Mouse (Mus musculus) adipocyte (in vitro differentiated cells): Measurements from ENCODE around the gene Gng3.
"Not testable (repeated sequence)": the region's sequence is repeated elsewhere in the genome, so short reads cannot be mapped to it uniquely, and the experiment has no call there.

Experiments
- DNase-seq: peaks from one replicate; pipeline ENCODE4 v3.0.0-alpha.2; 2016; ENCODE audit warnings: low spot score

Gene Gng3

DNA sequence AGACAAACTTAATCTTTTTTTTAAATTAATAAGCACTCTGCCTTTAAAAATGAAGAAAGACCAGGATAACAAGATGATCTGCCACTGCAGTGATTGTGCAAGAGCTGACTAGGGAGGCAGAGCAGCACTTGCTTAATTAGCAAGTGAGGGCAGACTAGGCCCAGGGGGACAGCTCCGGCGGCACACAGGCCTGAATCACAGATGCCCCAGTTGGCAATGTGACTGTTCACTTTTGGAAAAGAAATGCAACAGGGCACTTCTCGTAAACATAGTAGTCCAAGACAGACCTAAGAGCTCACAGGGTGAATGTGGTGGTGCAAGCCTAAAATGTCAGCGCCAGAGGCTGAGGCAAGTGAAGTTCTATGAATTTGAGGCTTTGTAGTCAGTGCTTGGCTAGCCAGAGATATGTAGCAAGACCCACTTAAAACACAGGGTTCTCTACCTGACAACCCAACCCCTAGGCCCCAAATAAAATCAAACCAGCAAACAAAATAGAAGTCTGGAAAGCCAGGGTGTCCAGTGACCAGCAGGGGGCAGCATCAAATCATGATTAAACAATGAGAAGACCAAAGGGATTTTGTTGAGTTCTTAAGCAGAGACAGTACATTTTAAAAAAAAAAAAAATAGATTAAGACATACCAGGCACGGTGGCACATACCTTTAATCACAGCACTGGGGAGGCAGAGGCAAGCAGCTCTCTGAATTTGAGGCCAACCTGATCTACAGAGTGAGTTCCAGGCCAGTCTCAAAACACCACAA is 5.6 kb upstream of the Gng3 start:
- peak; percentile 99 for DNase-seq

DNA sequence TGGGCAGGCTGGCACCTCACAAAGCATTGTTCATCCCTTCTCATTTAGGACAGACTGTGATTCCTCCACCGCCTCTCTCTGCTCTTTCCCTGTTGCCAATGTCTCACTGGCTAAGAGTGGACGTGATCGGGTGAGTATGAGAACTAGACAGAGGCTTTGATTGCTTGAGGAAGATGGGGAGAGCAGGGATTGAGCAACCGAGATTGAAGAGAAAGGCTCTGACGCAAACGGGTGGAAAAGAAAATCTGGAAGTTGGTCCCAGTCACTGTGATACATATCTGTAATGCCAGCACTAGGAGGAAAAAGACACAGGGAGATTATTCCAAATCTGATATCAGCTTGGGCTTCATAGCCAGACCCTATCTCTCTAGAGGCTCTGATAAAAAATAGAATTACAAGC is 4.0 kb upstream of the Gng3 start:
- peak; percentile 48 for DNase-seq

DNA sequence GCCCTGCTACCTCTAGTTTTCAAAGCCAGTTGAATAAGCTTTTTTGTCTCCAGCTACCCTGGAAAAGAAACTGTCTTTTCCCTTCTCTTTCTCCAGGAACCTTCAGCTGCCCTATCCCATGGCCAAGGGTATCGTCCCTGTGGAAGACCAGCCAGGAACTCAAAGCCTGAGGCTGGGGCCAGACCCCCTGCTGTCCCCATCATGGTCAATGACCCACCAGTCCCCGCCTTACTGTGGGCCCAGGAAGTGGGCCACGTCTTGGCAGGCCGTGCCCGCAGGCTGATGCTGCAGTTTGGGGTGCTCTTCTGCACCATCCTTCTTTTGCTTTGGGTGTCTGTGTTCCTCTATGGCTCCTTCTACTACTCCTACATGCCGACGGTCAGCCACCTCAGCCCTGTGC is 2.0 kb upstream of the Gng3 start:
- no peak for DNase-seq

DNA sequence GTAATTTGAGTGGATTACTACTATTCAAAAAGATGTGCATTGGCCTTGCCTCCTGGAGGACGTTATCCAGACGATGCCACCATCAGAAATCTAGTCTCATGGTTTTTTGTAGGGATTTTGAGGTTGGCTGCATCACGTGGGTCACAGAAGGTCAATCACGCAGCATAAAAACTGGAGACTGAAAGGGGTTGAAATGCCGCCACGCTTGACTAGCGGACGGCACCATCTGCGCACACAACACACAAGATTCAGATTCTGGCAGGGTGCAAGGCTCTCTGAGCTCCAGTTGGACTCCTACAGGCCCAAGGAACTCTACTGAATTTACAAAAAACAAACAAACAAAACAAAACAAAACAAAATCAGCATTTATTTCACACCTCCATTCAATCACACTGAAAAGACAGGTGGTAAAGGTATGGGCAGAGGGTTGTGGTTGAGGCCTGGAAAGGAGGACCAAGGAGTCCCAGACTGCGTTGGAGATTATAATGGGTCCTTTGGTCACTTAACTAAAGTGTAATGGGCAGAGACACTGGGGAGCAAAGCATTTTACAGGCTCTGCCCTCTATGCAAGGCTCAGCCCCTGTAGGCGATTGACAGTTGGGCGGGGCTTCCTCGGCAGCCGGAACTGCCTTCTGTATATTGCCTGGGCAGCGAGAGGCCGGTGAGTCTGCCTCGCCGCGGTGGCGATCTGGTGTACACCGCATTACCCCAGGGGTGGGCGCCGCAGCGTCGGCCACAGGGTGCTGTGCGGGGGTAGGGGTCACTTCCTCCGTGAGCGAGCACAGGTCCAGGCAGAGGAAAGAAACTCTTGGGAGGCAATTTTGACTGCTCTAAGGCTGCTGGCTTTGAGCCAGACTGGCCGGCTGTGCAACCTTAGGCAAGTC is 1.2 kb upstream of the Gng3 start:
- DNase-seq: no peak

DNA sequence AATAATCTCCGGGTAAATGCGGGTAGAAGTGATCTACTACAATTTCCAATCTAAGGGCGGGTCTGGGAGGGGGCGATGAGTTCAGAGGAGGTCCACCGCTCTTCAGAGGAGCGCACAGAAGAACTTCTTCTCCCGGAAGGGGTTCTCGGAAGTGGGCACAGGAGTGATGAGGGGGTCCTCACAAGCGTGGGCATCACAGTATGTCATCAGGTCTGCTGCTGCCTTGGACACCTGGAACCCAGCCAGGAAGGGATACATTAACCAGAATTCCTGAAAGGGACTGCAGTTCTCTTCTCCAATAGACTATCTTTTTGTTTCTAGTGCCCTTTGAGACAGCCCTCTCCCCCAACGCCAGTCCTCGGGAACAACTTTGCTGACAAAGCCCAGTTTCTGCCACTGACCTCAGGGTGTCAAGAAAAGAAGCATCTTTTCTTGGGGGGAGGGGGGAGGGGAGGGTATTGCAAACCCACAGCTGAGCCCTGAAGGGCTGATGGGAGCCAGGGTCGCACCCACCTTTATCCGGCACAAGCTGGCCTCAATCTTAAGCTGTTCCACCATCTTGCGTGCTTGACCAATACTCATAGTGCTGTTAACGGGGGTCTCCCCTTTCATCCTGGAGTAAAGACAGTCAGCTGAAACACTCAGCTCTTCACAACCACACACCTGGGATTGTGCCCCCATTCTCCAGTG is 808 bp downstream of the Gng3 start:
- no peak for DNase-seq

DNA sequence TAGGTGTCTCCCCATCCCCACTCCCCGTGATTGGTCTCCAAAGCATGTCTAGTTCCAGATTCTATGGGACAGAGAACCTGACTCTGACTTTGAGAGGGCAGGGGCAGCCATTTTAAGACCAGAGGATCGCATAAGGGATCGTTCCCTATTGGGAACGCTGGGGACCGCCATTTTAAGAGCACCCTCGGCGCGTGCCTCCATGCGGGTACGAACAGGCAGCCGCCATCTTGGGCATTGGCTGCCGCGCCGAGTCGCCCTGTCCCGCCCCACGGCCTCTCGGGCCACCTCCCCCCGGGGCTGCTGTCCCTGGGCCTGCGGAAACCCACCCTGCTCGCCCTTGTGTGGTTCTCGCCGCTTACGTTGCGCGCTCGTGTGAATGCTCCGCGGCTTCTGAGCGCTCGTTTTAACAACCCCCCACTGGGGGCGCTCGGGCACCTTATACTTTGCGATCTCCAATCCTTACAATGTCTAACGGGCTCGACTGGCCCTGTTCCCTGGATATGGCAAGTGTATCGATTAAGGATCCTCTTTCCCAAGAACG is 1.7 kb downstream of the Gng3 start, which contains the start of gene Bscl2:
Gene Bscl2 (plus strand): TSS at position 217 of the 541 bp plus-strand sequence.
- no peak for DNase-seq

DNA sequence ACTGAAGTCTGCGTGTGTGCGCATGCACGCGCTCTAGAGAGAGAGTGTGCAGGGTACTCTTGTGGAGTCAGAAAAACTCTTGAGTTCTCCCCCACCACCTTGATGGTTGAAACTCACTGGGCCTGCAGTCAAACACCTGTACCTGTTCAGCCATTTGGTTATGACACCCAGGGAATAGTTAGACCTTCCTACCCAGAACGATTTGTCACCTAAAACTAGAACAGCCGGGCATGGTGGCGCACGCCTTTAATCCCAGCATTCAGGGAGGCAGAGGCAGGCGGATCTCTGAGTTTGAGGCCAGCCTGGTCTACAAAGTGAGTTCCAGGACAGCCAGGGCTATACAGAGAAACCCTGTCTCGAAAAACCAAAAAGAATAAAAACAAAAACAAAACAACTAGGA is 2.7 kb downstream of the Gng3 start:
- DNase-seq: not testable (repeated sequence)

DNA sequence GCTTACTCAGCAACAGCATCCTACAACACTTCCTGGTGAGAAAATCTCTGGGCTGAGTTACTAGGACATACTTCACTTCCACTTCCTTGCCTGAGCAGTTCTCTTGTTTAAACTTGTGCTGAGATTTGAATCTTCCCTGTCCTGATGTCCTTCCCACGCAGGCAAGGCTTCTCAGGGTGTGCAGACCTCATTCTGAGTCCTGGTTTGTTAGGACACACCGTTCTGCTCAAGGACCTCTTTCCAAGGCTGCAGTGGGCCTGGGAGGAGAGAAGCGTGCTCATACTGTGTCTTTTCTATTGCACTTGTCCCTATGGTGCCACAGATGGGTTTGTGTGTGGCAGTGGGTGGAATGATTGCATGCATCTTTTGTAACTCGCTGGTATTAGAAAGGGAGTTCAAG is 6.0 kb downstream of the Gng3 start:
- no peak for DNase-seq

DNA sequence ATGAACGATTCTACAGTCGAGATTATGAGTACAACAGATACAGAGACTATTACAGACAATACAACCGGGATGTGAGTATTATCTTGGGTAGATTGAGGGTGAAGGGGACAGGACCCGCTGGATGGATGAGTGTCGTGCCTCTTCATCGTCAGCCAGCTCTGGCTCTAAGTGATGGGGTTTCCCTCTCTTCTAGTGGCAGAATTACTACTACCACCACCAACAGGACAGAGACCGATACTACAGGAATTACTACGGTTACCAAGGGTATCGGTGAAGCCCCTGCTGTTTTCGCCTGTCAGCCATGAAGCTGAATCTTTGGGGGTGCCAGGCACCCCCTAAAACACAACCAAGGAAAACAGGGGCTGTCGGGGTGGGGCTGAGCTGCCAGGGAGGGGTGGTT is 7.7 kb downstream of the Gng3 start:
- DNase-seq: no peak

DNA sequence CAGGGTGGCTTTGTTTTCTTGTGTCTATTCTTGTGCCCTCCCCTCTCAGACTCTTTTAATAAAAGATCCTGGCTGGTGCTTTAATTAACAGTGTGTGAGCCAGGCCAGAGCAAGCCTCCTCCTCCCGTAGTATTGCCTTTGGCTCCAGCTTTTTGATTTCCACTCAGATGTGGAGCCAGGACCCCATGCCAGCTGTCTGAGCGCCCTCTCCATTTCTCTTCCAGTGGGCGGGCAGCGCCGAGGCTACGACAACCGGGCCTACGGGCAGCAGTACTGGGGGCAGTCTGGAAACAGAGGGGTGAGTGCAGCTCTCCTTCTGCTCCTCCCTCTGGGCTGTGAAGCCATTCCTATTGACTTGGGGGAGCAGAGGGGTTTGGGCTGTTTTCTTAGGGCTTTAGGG is 8.3 kb downstream of the Gng3 start:
- no peak for DNase-seq

DNA sequence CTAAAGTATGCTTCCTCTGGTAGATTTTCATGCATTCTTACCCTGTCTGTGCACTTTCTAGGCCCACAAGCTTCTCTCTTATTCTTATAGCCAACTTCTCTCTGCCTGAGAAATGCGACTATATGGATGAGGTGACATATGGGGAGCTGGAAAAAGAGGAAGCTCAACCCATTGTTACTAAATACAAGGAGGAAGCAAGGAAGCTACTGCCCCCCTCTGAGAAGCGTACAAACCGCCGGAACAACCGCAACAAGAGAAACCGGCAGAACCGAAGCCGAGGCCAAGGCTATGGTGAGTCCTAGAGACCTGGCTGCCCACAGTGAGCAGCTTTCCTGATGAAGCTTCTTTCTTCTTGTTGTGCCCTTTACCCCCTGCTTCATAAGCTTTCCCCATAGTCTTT is 9.3 kb downstream of the Gng3 start, which contains the start of gene AC129217.1:
Gene AC129217.1 (plus strand): TSS at position 114 of the 400 bp plus-strand sequence.
- DNase-seq: no peak

DNA sequence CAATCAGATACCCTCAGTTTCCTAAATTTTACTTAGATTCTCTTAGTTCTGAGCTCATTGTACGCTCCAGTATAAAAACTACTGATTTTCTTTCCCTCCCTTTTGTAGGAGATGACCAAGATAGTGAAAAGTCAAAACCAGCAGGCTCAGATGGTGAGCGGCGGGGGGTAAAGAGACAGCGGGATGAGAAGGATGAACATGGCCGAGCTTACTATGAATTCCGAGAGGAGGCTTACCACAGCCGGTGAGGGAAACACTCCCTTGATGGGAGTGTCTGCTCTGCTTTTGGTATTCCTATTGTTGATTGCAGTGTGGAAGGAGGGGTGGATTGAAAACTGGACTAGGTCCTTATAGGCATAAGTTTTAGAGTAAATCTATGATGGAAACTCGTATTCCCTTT is 16.3 kb downstream of the Gng3 start:
- no peak for DNase-seq

DNA sequence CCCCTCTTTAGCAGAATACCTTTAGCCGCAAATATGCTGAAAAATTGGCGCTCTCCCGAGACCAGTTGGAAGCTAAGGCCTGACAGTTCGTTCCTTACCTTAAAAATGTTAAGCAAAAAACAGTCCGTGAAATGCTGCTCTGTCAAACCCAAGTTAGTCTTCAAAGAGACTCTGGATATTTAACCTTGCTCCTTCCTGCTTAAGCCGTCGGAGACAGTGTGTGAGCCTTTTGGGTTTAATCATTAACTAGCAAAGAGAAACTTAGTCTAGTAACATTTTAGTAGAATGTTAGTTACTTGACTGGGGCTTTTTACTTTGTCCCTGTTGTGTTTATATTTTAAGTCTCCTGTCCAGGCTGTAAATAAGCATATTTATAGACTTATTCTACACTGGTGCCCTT is 17.8 kb downstream of the Gng3 start:
- no peak for DNase-seq

DNA sequence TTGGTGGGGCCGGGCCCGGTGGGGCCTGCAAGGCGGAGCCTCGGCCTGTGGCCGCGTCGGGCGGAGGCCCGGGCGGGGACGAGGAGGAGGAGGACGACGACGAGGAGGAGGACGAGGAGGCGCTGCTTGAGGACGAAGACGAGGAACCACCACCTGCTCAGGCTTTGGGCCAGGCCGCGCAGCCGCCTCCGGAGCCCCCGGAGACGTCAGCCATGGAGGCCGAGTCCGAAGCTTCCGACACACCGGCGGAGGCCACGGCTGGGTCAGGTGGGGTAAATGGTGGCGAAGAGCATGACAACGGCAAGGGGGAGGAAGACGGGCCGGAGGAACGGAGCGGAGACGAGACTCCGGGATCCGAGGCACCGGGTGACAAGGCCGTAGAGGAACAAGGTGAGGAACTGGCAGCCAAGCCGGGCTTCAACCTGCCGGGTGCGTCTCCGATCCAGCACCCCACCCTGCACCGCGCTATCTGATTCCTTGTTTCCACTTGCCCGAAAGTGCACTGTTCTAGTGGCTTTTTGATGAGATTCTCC is 18.5 kb downstream of the Gng3 start:
- no peak for DNase-seq

DNA sequence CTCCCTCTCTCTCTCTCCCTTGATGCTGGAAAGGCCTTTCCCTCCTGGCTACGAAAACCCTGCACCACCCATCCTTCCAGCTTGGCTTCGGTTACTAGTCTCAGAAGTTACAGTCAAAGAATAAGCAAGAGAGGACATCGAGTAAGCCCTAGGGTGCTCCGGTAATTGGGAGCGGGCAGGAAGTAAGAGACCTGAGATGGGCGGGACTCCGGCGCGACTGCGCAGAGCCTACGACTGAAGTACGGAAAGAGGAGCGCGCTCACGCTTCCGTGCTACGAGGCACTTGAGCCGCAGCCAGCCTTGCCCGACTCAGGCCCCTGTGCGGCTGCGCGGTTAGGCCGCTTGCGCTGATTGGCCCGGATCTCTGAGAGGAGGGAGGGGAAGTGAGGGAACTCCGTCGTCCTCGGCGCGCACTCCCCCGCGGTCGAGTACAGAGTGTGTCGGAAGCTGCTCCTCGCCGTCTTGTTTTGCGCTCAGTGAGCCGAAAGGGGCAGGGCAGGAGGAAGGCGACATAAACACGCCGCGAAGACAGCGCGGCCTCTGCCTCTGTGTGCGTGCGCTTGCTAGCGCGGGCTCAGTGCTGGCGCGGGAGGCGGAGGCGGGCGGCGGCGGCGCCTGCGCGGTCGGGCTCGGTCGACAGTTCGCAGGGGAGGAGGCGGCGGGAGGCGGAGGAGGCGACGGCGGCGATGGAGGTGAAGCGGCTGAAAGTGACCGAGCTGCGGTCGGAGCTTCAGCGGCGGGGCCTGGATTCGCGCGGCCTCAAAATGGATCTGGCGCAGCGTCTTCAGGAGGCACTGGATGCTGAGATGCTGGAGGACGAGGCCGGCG is 19.2 kb downstream of the Gng3 start, which contains the start of gene Hnrnpul2:
Gene Hnrnpul2 (plus strand): TSS at position 415 of the 828 bp plus-strand sequence.
- peak; percentile 100 for DNase-seq

DNA sequence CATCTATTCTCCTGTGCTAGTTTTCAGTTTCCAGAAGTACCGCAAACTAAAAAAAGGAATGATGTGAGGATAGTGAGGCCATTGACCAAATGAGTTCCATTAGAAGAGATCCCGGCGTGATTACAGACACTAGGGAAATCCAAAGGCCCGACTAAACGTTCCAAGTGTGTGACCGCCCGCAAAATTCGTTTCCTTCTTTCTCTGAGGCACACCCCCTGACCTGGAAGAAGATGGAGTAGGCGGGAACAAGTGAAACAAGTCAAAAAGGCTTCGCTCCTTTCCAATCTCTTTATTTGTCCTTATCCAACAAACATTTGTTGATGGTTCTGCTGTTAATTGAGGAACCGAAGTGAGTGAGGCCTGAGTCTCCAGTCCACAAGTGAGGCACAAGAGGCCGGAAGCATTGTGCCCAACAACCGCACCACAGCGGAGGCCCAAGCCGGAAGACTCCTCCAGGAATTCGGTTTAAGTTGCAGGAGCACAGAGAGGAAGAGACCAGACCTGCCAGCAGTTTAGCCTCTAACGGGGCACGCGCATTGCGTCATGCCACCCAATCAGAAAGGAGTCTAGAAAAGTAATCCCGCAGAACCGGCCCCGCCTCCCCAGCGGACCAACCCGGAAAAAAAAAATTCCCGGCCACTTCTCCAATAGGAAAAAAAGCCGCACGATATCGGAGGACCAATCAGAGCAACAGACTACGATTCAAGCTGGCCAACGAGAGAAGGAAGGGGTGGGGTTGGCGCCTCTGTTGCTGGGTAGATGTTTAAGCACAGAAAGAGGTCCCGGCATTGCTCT is 20.0 kb downstream of the Gng3 start, which contains the start of gene Ttc9c:
Gene Ttc9c (minus strand): TSS at position 533 of the 795 bp plus-strand sequence.
- peak; percentile 100 for DNase-seq

DNA sequence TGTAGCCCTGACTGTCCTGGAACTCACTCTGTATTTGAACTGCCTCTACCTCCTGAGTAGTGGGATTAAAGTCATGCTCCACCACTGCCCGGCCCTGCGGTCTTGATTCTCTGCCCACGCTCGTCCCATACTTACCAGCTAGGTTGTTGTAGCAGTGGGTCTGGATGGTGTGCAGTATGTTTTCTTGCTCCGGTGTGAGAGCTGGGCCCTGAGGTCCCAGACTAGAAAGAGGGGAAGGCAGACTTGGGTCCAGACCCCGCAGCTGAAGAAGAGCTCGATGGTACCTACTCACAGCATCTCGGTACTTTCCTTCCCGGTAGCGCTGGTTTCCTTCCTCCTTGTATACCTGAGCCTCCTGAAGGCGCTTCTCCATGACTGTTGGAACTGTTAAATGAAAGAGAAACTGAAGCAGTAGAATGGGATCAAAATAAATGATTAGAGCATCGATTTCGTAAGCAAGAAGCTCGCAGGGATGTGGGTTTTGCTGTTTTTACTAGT is 20.6 kb downstream of the Gng3 start:
- DNase-seq: no peak

DNA sequence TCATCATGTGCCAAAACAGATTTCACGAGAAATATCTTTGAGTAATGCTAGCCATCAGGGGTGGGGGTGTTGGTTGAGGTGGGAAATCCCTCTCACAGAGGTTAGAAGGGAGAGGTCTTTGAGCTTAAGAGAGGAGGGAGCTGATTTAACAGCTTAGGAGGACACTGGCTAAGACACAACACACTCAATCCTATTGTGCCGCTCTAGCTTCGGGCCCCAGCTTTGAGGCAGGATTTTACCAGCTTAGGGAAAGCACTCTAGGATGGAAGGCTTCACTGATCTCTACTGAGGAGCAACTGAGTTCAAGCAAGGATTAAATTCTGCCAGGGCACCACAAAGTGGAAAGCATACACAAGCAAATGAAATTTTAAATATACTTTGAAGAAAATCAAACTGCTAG is 22.0 kb downstream of the Gng3 start:
- DNase-seq: no peak

DNA sequence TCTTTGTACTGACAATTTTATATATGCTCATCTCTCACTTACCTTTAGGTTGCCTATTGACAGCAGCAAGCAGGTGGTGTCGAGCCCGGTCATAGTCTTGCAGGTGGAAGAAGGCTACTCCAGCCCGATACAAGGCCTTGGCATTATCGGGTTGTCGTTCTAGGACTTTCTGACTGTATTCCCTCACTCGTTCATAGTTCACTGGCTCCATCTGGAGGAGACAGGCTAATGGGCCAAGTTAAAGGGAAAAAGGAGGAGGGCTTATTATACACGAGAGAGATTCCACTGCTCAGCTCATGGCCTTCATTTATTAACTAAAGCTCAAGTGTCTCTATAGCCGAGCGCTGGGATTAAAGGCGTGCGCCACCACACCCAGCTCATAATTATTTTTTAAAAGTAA is 23.2 kb downstream of the Gng3 start:
- DNase-seq: peak; percentile 55

DNA sequence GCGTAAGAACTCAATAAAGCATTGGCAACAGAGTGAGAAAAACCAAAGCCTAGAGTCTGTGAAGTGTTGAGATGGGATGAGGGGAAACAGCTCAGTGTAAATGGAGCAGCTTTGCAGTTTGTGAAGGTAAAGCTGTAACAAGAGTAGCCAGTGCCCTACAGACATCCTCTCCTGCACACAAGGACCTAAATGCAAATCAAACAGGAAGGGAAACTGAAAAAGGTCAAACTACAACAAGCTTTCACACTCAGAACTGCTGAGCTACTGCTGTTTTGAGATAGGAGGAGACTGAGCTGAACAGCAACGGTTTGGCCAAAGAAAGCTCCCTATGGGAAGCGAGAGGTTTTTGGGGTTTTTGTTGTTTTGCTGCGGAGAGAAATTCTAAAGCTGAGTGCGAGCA is 32.2 kb downstream of the Gng3 start:
- no peak for DNase-seq
